Mouse (Mus musculus) MEL (cell line): ENCODE data around the gene Pdgfa. TPM values are rescaled to one million over a fixed set of nuclear protein-coding genes. Genes with fewer than 3 reads are reported as not detected.

ENCODE experiments used
- DNase-seq: peaks from one replicate; pipeline ENCODE4 v3.0.0; 2011; ENCODE audit warnings: low read depth, low spot score
- H3K27ac ChIP-seq: 2 replicates; pipeline ENCODE4 v1.5.1; 2012; ENCODE audit warnings: low read depth, mild to moderate bottlenecking, control low read depth, low read length, moderate library complexity; ENCODE audit not compliant: control insufficient read depth
- H3K27me3 ChIP-seq, 2 experiments: fragments of 150-350 bp in 1 of 2; sonication (generic) in 1 of 2; 2 replicates each; pipeline ENCODE4 v1.6.1; 2012; ENCODE audit warnings: low read length in 2 of 2, mild to moderate bottlenecking in 2 of 2, improper control_type of control experiment in 1 of 2, moderate library complexity in 1 of 2; ENCODE audit not compliant: insufficient read depth in 2 of 2, control insufficient read depth in 1 of 2
- H3K36me3 ChIP-seq, 2 experiments: 2 replicates each; pipeline ENCODE4 v1.6.1; 2012 to 2014; ENCODE audit warnings: low read length in 2 of 2, improper control_type of control experiment in 1 of 2, inconsistent platforms in 1 of 2, mild to moderate bottlenecking in 1 of 2; ENCODE audit not compliant: insufficient read depth in 2 of 2, control insufficient read depth in 1 of 2
- H3K4me1 ChIP-seq, 2 experiments: fragments of 150-350 bp in 1 of 2; sonication (generic) in 1 of 2; 2 replicates each; pipeline ENCODE4 v1.6.1; 2012; ENCODE audit warnings: low read length in 2 of 2, improper control_type of control experiment in 1 of 2, mild to moderate bottlenecking in 1 of 2; ENCODE audit not compliant: insufficient read depth in 2 of 2, control insufficient read depth in 1 of 2
- H3K4me3 ChIP-seq, 2 experiments: fragments of 150-350 bp in 1 of 2; sonication (generic) in 1 of 2; 2 replicates each; pipeline ENCODE4 v1.5.1; 2012; ENCODE audit warnings: low read depth in 2 of 2, low read length in 2 of 2, mild to moderate bottlenecking in 2 of 2, moderate library complexity in 2 of 2, control low read depth in 1 of 2, improper control_type of control experiment in 1 of 2; ENCODE audit not compliant: control insufficient read depth in 1 of 2, insufficient read depth in 1 of 2
- H3K79me2 ChIP-seq: 2 replicates; pipeline ENCODE4 v1.6.1; 2012; ENCODE audit warnings: mild to moderate bottlenecking, low read length, moderate library complexity; ENCODE audit not compliant: control insufficient read depth, poor library complexity, insufficient read depth
- H3K9ac ChIP-seq: 2 replicates; pipeline ENCODE4 v1.6.1; 2012; ENCODE audit warnings: low read depth, mild to moderate bottlenecking, control low read depth, low read length, moderate library complexity; ENCODE audit not compliant: control insufficient read depth, poor library complexity, severe bottlenecking
- H3K9me3 ChIP-seq: fragments of 150-350 bp; sonication (generic); replicated peaks from 2 replicates; pipeline ENCODE4 v1.6.1; 2012; ENCODE audit warnings: mild to moderate bottlenecking, low read length, improper control_type of control experiment, moderate library complexity; ENCODE audit not compliant: insufficient read depth
- CHD2 ChIP-seq: IDR thresholded peaks from 2 replicates; pipeline ENCODE4 v1.6.1; 2011; ENCODE audit warnings: low read length, improper control_type of control experiment
- CTCF ChIP-seq, 3 experiments: IDR thresholded peaks in 2 of 3; conservative IDR thresholded peaks in 1 of 3; 2 replicates each; pipeline ENCODE4 v1.5.1; 2011 to 2012; ENCODE audit warnings: low read length in 3 of 3, low read depth in 2 of 3, mild to moderate bottlenecking in 2 of 3, improper control_type of control experiment in 1 of 3, inconsistent platforms in 1 of 3, mixed read lengths in 1 of 3, moderate library complexity in 1 of 3; ENCODE audit not compliant: control insufficient read depth in 1 of 3, insufficient read depth in 1 of 3, poor library complexity in 1 of 3, severe bottlenecking in 1 of 3
- E2F4 ChIP-seq: IDR thresholded peaks from 2 replicates; pipeline ENCODE4 v1.6.1; 2011; ENCODE audit warnings: low read depth, low read length, improper control_type of control experiment, borderline replicate concordance
- ELF1 ChIP-seq: IDR thresholded peaks from 2 replicates; pipeline ENCODE4 v1.6.1; 2014; ENCODE audit warnings: low read depth, mild to moderate bottlenecking, inconsistent platforms, low read length, improper control_type of control experiment, moderate library complexity
- GABPA ChIP-seq: IDR thresholded peaks from 2 replicates; pipeline ENCODE4 v1.6.1; 2012; ENCODE audit warnings: low read depth, mild to moderate bottlenecking, inconsistent platforms, low read length, improper control_type of control experiment, moderate library complexity
- GATA1 ChIP-seq: IDR thresholded peaks from 2 replicates; pipeline ENCODE4 v1.6.1; 2011; ENCODE audit warnings: low read depth, low read length, improper control_type of control experiment
- JUND ChIP-seq: IDR thresholded peaks from 2 replicates; pipeline ENCODE4 v1.6.1; 2011; ENCODE audit warnings: low read depth, mild to moderate bottlenecking, improper control_type of control experiment, low read length
- MAFK ChIP-seq: IDR thresholded peaks from 2 replicates; pipeline ENCODE4 v1.6.1; 2011; ENCODE audit warnings: low read depth, mild to moderate bottlenecking, low read length, improper control_type of control experiment, borderline replicate concordance
- MYB ChIP-seq: IDR thresholded peaks from 2 replicates; pipeline ENCODE4 v1.6.1; 2011; ENCODE audit warnings: mild to moderate bottlenecking, low read depth, low read length, improper control_type of control experiment
- MYC ChIP-seq: IDR thresholded peaks from 2 replicates; pipeline ENCODE4 v1.6.1; 2011; ENCODE audit warnings: low read depth, mild to moderate bottlenecking, low read length, improper control_type of control experiment, moderate library complexity
- NELFE ChIP-seq: IDR thresholded peaks from 2 replicates; pipeline ENCODE4 v1.6.1; 2011; ENCODE audit warnings: low read depth, low read length, improper control_type of control experiment
- POLR2AphosphoS2 ChIP-seq: IDR thresholded peaks from 2 replicates; pipeline ENCODE4 v1.6.1; 2011; ENCODE audit warnings: low read length, improper control_type of control experiment
- RAD21 ChIP-seq: IDR thresholded peaks from 2 replicates; pipeline ENCODE4 v1.6.1; 2011; ENCODE audit warnings: mild to moderate bottlenecking, low read depth, low read length, improper control_type of control experiment
- RCOR1 ChIP-seq: IDR thresholded peaks from 2 replicates; pipeline ENCODE4 v1.6.1; 2012; ENCODE audit warnings: low read depth, mild to moderate bottlenecking, inconsistent platforms, low read length, improper control_type of control experiment
- SMC3 ChIP-seq: IDR thresholded peaks from 2 replicates; pipeline ENCODE4 v1.6.1; 2011; ENCODE audit warnings: low read depth, low read length, improper control_type of control experiment
- TBP ChIP-seq: IDR thresholded peaks from 2 replicates; pipeline ENCODE4 v1.8.0; 2011; ENCODE audit warnings: low read depth, low read length, improper control_type of control experiment
- USF1 ChIP-seq: IDR thresholded peaks from 2 replicates; pipeline ENCODE4 v1.6.1; 2014; ENCODE audit warnings: low read depth, mild to moderate bottlenecking, inconsistent platforms, low read length, improper control_type of control experiment, moderate library complexity
- USF2 ChIP-seq, 2 experiments: IDR thresholded peaks; 2 replicates each; pipeline ENCODE4 v1.6.1; 2011 to 2012; ENCODE audit warnings: improper control_type of control experiment in 2 of 2, low read length in 2 of 2, borderline replicate concordance in 1 of 2, inconsistent platforms in 1 of 2, low read depth in 1 of 2, mild to moderate bottlenecking in 1 of 2; ENCODE audit not compliant: insufficient read depth in 1 of 2
- ZMIZ1 ChIP-seq: IDR thresholded peaks from 2 replicates; pipeline ENCODE4 v1.6.1; 2012; ENCODE audit warnings: low read depth, mild to moderate bottlenecking, inconsistent platforms, low read length, improper control_type of control experiment, moderate library complexity
- polyA plus RNA-seq, 2 experiments: library from polyadenylated mRNA; stranded (reverse) in 1 of 2; unstranded in 1 of 2; fragments of >175 nt in 1 of 2; fragments of >200 nt in 1 of 2; gene quantifications; 2 replicates each; pipeline versions ENCODE4 v1.2.1 to v1.2.4; 2012; ENCODE audit warnings: low replicate concordance in 2 of 2, low read depth in 1 of 2; ENCODE audit not compliant: insufficient read length in 2 of 2, insufficient read depth in 1 of 2, missing spikeins in 1 of 2
- total RNA-seq: library from RNA; depleted of rRNA; stranded (reverse); fragments of 300-350 nt; gene quantifications from 2 replicates; pipeline ENCODE4 v1.2.3, GENCODE M21; 2012

Pdgfa gene
- total and polyA plus RNA-seq, 3 experiments, result not detected

- H3K4me3 ChIP-seq, result no peak overlapping the region
- no peaks in the 10 kb centered on the region for H3K79me2 ChIP-seq
- H3K9me3 ChIP-seq, result no peaks in the 10 kb centered on the region
- no peak for DNase-seq
- H3K36me3 ChIP-seq, result no peaks in the 10 kb centered on the region
- no peak overlapping the region for H3K27ac ChIP-seq
- H3K9ac ChIP-seq, result no peak overlapping the region
- no peaks in the 10 kb centered on the region for H3K4me1 ChIP-seq
- TF ChIP-seq ZMIZ1 (no peak), MYC (no peak)
- H3K27me3 ChIP-seq, result no peaks in the 10 kb centered on the region; a peak in 1 of 4 replicates
Measured at GRCm38 (mm10) chr5:138997936-138998580, 888 bp upstream of the Pdgfa start.

- Histone ChIP-seq H3K9me3 (no peaks in the 10 kb centered on the region), H3K79me2 (no peaks in the 10 kb centered on the region), H3K27ac (no peak overlapping the region), H3K4me1 (no peaks in the 10 kb centered on the region), H3K9ac (no peak overlapping the region), H3K4me3 (no peak overlapping the region), H3K27me3 (no peaks in the 10 kb centered on the region; a peak in 1 of 4 replicates), H3K36me3 (no peaks in the 10 kb centered on the region)
- DNase-seq, result no peak
- no peak for TF ChIP-seq RAD21
- no peak for TF ChIP-seq CTCF (IDR thresholded peaks at IDR 0.05 in 2 of 3, conservative IDR thresholded peaks at IDR 0.05 in 1 of 3; ENCODE audit: control insufficient read depth in 1 of 3, insufficient read depth in 1 of 3, low read depth in 2 of 3, low read length in 3 of 3, poor library complexity in 1 of 3, severe bottlenecking in 1 of 3)
- TF ChIP-seq GABPA, result no peak
- TF ChIP-seq TBP, result no peak
- TF ChIP-seq MYB, result no peak
- TF ChIP-seq ELF1, result no peak
- no peak for TF ChIP-seq MAFK
- TF ChIP-seq SMC3, result no peak
- TF ChIP-seq E2F4, result no peak
Measured at GRCm38 (mm10) chr5:138996322-138997073, 672 bp downstream of the Pdgfa start.

GRCm38 (mm10) chr5:138995721-138996311 is 1.4 kb downstream of the Pdgfa start:
- Histone ChIP-seq H3K36me3 (no peaks in the 10 kb centered on the region), H3K27me3 (no peaks in the 10 kb centered on the region; a peak in 1 of 4 replicates), H3K79me2 (no peaks in the 10 kb centered on the region), H3K9me3 (no peaks in the 10 kb centered on the region), H3K4me3 (no peak overlapping the region), H3K4me1 (no peaks in the 10 kb centered on the region), H3K9ac (no peak overlapping the region), H3K27ac (no peak overlapping the region)
- no peak for TF ChIP-seq GABPA
- no peak for TF ChIP-seq USF1
- TF ChIP-seq RCOR1, result no peak
- TF ChIP-seq GATA1, result no peak
- no peak for TF ChIP-seq USF2 (IDR thresholded peaks at IDR 0.05; ENCODE audit: borderline replicate concordance in 1 of 2, insufficient read depth in 1 of 2, low read depth in 1 of 2, low read length in 2 of 2)
- TF ChIP-seq NELFE, result no peak
- no peak for TF ChIP-seq JUND
- no peak for TF ChIP-seq POLR2AphosphoS2
- no peak for TF ChIP-seq CHD2
- TF ChIP-seq CTCF (IDR thresholded peaks at IDR 0.05 in 2 of 3, conservative IDR thresholded peaks at IDR 0.05 in 1 of 3; ENCODE audit: control insufficient read depth in 1 of 3, insufficient read depth in 1 of 3, low read depth in 2 of 3, low read length in 3 of 3, poor library complexity in 1 of 3, severe bottlenecking in 1 of 3), result no peak
- no peak for DNase-seq
